Mouse (Mus musculus) right cerebral cortex, adult 18-20 months (tissue): ENCODE data around the gene Wdr19.

ENCODE experiments used
- DNase-seq: peaks from one replicate; pipeline ENCODE4 v3.0.0; 2022; ENCODE audit warnings: mixed read lengths

Wdr19 gene

GRCm38 (mm10) chr5:65300121-65300520 lies 100.6 kb downstream of the Wdr19 start:
- DNase-seq: no peak

- DNase-seq: no peak
Observed at GRCm38 (mm10) chr5:65305516-65305915, 106.0 kb downstream of the Wdr19 start.

GRCm38 (mm10) chr5:65308208-65308607 lies 108.7 kb downstream of the Wdr19 start:
- no peak for DNase-seq

- DNase-seq: no peak
Observed at GRCm38 (mm10) chr5:65308866-65309265, 109.4 kb downstream of the Wdr19 start.
